Mouse (Mus musculus) limb, embryonic 12.5 days (tissue): ENCODE results near the gene Lnpep. TPM values are rescaled to one million over a fixed set of nuclear protein-coding genes. Genes with fewer than 3 reads are reported as not detected.

Source experiments
- ATAC-seq: fragments of 200-750 bp; cut with Nextera tagmentation; 2 replicates; pipeline ENCODE4 v1.8.0; 2017; ENCODE audit warnings: low read depth, moderate TSS enrichment; ENCODE audit not compliant: insufficient number of reproducible peaks, insufficient read depth, low FRiP score, low TSS enrichment
- H3K27ac ChIP-seq: fragments of 300-500 bp; sonication (generic); 2 replicates; pipeline ENCODE4 v1.5.1; 2016; ENCODE audit warnings: mild to moderate bottlenecking, moderate library complexity
- H3K27me3 ChIP-seq: fragments of 300-500 bp; sonication (generic); 2 replicates; pipeline ENCODE4 v1.6.1; 2016; ENCODE audit warnings: mild to moderate bottlenecking, moderate library complexity
- H3K36me3 ChIP-seq: fragments of 300-500 bp; sonication (generic); 2 replicates; pipeline ENCODE4 v1.6.1; 2016; ENCODE audit warnings: mild to moderate bottlenecking, moderate library complexity
- H3K4me1 ChIP-seq: fragments of 300-500 bp; sonication (generic); replicated peaks from 2 replicates; pipeline ENCODE4 v1.6.1; 2016
- H3K4me2 ChIP-seq: fragments of 300-500 bp; sonication (generic); 2 replicates; pipeline ENCODE4 v1.6.1; 2016; ENCODE audit warnings: mild to moderate bottlenecking, moderate library complexity
- H3K4me3 ChIP-seq: fragments of 300-500 bp; sonication (generic); replicated peaks from 2 replicates; pipeline ENCODE4 v1.5.1; 2016; ENCODE audit warnings: mild to moderate bottlenecking
- H3K9ac ChIP-seq: fragments of 300-500 bp; sonication (generic); replicated peaks from 2 replicates; pipeline ENCODE4 v1.6.1; 2016; ENCODE audit warnings: mild to moderate bottlenecking, moderate library complexity
- H3K9me3 ChIP-seq: fragments of 300-500 bp; sonication (generic); 2 replicates; pipeline ENCODE4 v1.6.1; 2016; ENCODE audit warnings: mild to moderate bottlenecking, moderate library complexity
- WGBS: fragments of 180-500 bp; shearing (Covaris S2); methylation state at CpG from one replicate; pipeline ENCODE4 v1.1.7; 2016; 5-methylcytosine and 5-hydroxymethylcytosine counted together
- polyA plus RNA-seq: library from polyadenylated mRNA; unstranded; fragments of >200 nt; fragmentation: Nextera tagmentation; extraction: Ambion mirVana; gene quantifications from 2 replicates; pipeline ENCODE4 v1.2.1, GENCODE M21; 2016

Lnpep gene
- polyA plus RNA-seq, 1 experiment from 2014 or later = 11.6 TPM

- WGBS = 77% methylated on average over 5 of the region's 5 CpGs
- Histone ChIP-seq H3K27me3 (no peaks in the 10 kb centered on the region), H3K9ac (no peak overlapping the region), H3K4me3 (no peak overlapping the region), H3K4me1 (peaks cover 4% of the 10 kb centered on the region; the same call in 1 of the 2 replicates), H3K9me3 (no peaks in the 10 kb centered on the region), H3K4me2 (no peak overlapping the region), H3K36me3 (no peaks in the 10 kb centered on the region), H3K27ac (no peak overlapping the region)
- ATAC-seq = no peak
Measured at GRCm38 (mm10) chr17:17608416-17608988, 16.3 kb downstream of the Lnpep start.

GRCm38 (mm10) chr17:17604554-17604953, 20.3 kb downstream of the Lnpep start:
- WGBS = 82% methylated on average over 2 of the region's 2 CpGs
- H3K27me3 ChIP-seq = no peaks in the 10 kb centered on the region
- no peak overlapping the region for H3K9ac ChIP-seq
- no peaks in the 10 kb centered on the region for H3K9me3 ChIP-seq
- H3K27ac ChIP-seq = no peak overlapping the region
- H3K4me1 ChIP-seq = peaks cover 16% of the 10 kb centered on the region
- ATAC-seq = no peak
- H3K36me3 ChIP-seq = no peaks in the 10 kb centered on the region
- H3K4me3 ChIP-seq = no peak overlapping the region
- no peak overlapping the region for H3K4me2 ChIP-seq

GRCm38 (mm10) chr17:17603609-17604008, 21.2 kb downstream of the Lnpep start:
- no peak overlapping the region for H3K4me3 ChIP-seq
- peaks cover 15% of the 10 kb centered on the region for H3K4me1 ChIP-seq
- WGBS = 86% methylated on average over 3 of the region's 3 CpGs
- no peak overlapping the region for H3K9ac ChIP-seq
- H3K27me3 ChIP-seq = no peaks in the 10 kb centered on the region
- H3K9me3 ChIP-seq = no peaks in the 10 kb centered on the region
- no peak overlapping the region for H3K4me2 ChIP-seq
- no peak for ATAC-seq
- no peak overlapping the region for H3K27ac ChIP-seq
- no peaks in the 10 kb centered on the region for H3K36me3 ChIP-seq

- Histone ChIP-seq H3K27me3 (no peaks in the 10 kb centered on the region), H3K9me3 (no peaks in the 10 kb centered on the region), H3K27ac (no peak overlapping the region), H3K9ac (no peak overlapping the region), H3K4me3 (no peak overlapping the region), H3K4me1 (peaks cover 12% of the 10 kb centered on the region), H3K4me2 (no peak overlapping the region), H3K36me3 (no peaks in the 10 kb centered on the region)
- ATAC-seq = no peak
Measured at GRCm38 (mm10) chr17:17602786-17603185, 22.1 kb downstream of the Lnpep start.

- no peak overlapping the region for H3K4me2 ChIP-seq
- ATAC-seq = no peak
- WGBS = 58% methylated on average over 4 of the region's 4 CpGs
- H3K9ac ChIP-seq = no peak overlapping the region
- no peaks in the 10 kb centered on the region for H3K9me3 ChIP-seq
- no peaks in the 10 kb centered on the region for H3K27me3 ChIP-seq
- H3K4me3 ChIP-seq = no peak overlapping the region
- no peak overlapping the region for H3K27ac ChIP-seq
- peaks cover 12% of the 10 kb centered on the region for H3K4me1 ChIP-seq
- H3K36me3 ChIP-seq = no peaks in the 10 kb centered on the region
Measured at GRCm38 (mm10) chr17:17602330-17602729, 22.5 kb downstream of the Lnpep start.

- no peak for ATAC-seq
- H3K4me2 ChIP-seq = no peak overlapping the region
- H3K9ac ChIP-seq = no peak overlapping the region
- peaks cover 12% of the 10 kb centered on the region for H3K4me1 ChIP-seq
- no peaks in the 10 kb centered on the region for H3K36me3 ChIP-seq
- H3K4me3 ChIP-seq = no peak overlapping the region
- H3K27me3 ChIP-seq = no peaks in the 10 kb centered on the region
- 0 out of 2 replicates have a peak overlapping the region, but pooled peaks have one; percentile 1 for H3K27ac ChIP-seq
- WGBS = 62% methylated on average over 3 of the region's 3 CpGs
- no peaks in the 10 kb centered on the region for H3K9me3 ChIP-seq
Measured at GRCm38 (mm10) chr17:17600804-17601252, 24.0 kb downstream of the Lnpep start.

- H3K36me3 ChIP-seq = no peaks in the 10 kb centered on the region
- H3K27me3 ChIP-seq = no peaks in the 10 kb centered on the region
- no peak overlapping the region for H3K4me2 ChIP-seq
- H3K9me3 ChIP-seq = no peaks in the 10 kb centered on the region
- 68% methylated on average over 1 of the region's 1 CpGs for WGBS
- ATAC-seq = no peak
- peaks cover 12% of the 10 kb centered on the region for H3K4me1 ChIP-seq
- H3K9ac ChIP-seq = no peak overlapping the region
- no peak overlapping the region for H3K27ac ChIP-seq
- no peak overlapping the region for H3K4me3 ChIP-seq
Measured at GRCm38 (mm10) chr17:17600001-17600400, 24.8 kb downstream of the Lnpep start.

- 85% methylated on average over 2 of the region's 2 CpGs for WGBS
- no peak overlapping the region for H3K9ac ChIP-seq
- no peak overlapping the region for H3K4me3 ChIP-seq
- no peak overlapping the region for H3K4me2 ChIP-seq
- peaks cover 12% of the 10 kb centered on the region for H3K4me1 ChIP-seq
- H3K27me3 ChIP-seq = no peaks in the 10 kb centered on the region
- no peaks in the 10 kb centered on the region for H3K36me3 ChIP-seq
- H3K9me3 ChIP-seq = no peaks in the 10 kb centered on the region
- ATAC-seq = no peak
- no peak overlapping the region for H3K27ac ChIP-seq
Measured at GRCm38 (mm10) chr17:17598355-17598754, 26.5 kb downstream of the Lnpep start.

- 82% methylated on average over 1 of the region's 1 CpGs for whole genome bisulfite sequencing
- H3K9me3 ChIP-seq = no peaks in the 10 kb centered on the region
- ATAC-seq = no peak
- H3K4me3 ChIP-seq = no peak overlapping the region
- peaks cover 4% of the 10 kb centered on the region; the same call in 1 of the 2 replicates for H3K36me3 ChIP-seq
- H3K27ac ChIP-seq = no peak overlapping the region
- H3K4me1 ChIP-seq = no peaks in the 10 kb centered on the region
- H3K4me2 ChIP-seq = no peak overlapping the region
- no peak overlapping the region for H3K9ac ChIP-seq
- H3K27me3 ChIP-seq = no peaks in the 10 kb centered on the region
Measured at GRCm38 (mm10) chr17:17592926-17593325, 31.9 kb downstream of the Lnpep start.

- WGBS = 86% methylated on average over 7 of the region's 7 CpGs
- Histone ChIP-seq H3K9me3 (no peaks in the 10 kb centered on the region), H3K27me3 (no peaks in the 10 kb centered on the region), H3K4me3 (no peak overlapping the region), H3K9ac (no peak overlapping the region), H3K36me3 (peaks cover 4% of the 10 kb centered on the region; the same call in 1 of the 2 replicates), H3K4me2 (no peak overlapping the region), H3K27ac (no peak overlapping the region), H3K4me1 (no peaks in the 10 kb centered on the region)
- no peak for ATAC-seq
Measured at GRCm38 (mm10) chr17:17587333-17588047, 37.4 kb downstream of the Lnpep start.

- Histone ChIP-seq H3K27ac (no peak overlapping the region), H3K27me3 (no peaks in the 10 kb centered on the region), H3K4me2 (no peak overlapping the region), H3K9me3 (no peaks in the 10 kb centered on the region), H3K36me3 (no peaks in the 10 kb centered on the region), H3K9ac (no peak overlapping the region), H3K4me1 (no peaks in the 10 kb centered on the region), H3K4me3 (no peak overlapping the region)
- ATAC-seq = no peak
- WGBS = 87% methylated on average over 4 of the region's 4 CpGs
Measured at GRCm38 (mm10) chr17:17585115-17585514, 39.7 kb downstream of the Lnpep start.
